Mouse (Mus musculus): ENCODE results near the gene Rnf150. TPM values are rescaled to one million over a fixed set of nuclear protein-coding genes. Genes with fewer than 3 reads are reported as not detected.

The Rnf150 gene
- 10 to 100 TPM; 48.5 to 48.8 TPM for total RNA-seq (2021)
- long read RNA-seq, experiment 1, partial matches to known transcripts = 0 of 8 reads
- long read RNA-seq, experiment 1, other reads (novel, unspliced or antisense) = 8 of 8 reads
- long read RNA-seq, experiment 2, full-length matches to known transcripts = 2 of 7 reads
- long read RNA-seq, experiment 2, partial matches to known transcripts = 0 of 7 reads
- long read RNA-seq, experiment 2, other reads (novel, unspliced or antisense) = 5 of 7 reads

GRCm38 (mm10) chr8:82863041-82863744 lies at the start of gene Rnf150:
Gene Rnf150, plus strand, starts transcription at chr8:82863356.
- TF ChIP-seq CTCF (IDR thresholded peaks at IDR 0.05) = peak; percentile 74
- intact Hi-C loops (cut with DNase I) = loop anchor here (1.0 to 5.0 kb wide), 3 partner anchors 226 to 479 kb away; no protein-coding TSS in a partner anchor
- Histone ChIP-seq H3K27ac (peak within 1 kb of the TSS; percentile 95), H3K4me3 (peak within 1 kb of the TSS; percentile 81)
- DNase-seq (ENCODE audit: extremely low spot score in 1 of 2, low spot score in 2 of 2) = peak; percentile 83 to 84

- Histone ChIP-seq H3K4me3 (no peak overlapping the region), H3K27ac (no peak overlapping the region)
- TF ChIP-seq CTCF (IDR thresholded peaks at IDR 0.05) = no peak
- no peak for DNase-seq (ENCODE audit: extremely low spot score in 1 of 2, low spot score in 2 of 2)
- intact Hi-C loops (cut with DNase I) = no loop called here
These were observed 36.8 kb upstream of the Rnf150 start for GRCm38 (mm10) chr8:82826135-82827046.

DNA sequence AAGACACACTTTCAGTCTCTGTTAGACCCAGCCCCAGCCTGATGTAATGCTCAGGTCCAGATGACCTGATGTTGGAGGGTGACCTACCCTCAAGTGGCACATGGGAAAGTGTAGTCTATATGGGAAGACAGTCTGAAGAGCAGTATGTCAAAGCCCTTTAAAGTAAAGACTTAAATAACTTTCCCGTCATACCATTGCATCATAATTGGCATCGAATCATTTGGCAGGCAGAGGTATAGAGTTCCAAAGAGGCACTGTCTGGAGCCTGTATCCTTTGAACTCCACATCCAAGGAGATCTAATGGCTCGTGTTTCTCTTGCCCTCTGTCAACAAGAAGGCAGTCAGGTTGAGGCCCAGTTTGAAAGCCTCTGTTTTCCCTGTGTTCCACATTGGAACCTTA lies 22.7 kb upstream of the Rnf150 start:
- no peak for TF ChIP-seq CTCF (IDR thresholded peaks at IDR 0.05)
- H3K4me3 ChIP-seq = no peak overlapping the region
- no peak for DNase-seq (ENCODE audit: extremely low spot score in 1 of 2, low spot score in 2 of 2)
- intact Hi-C loops (cut with DNase I) = loop anchor here (5.0 kb wide), 4 partner anchors 68 to 1778 kb away; partner anchors contain the start of genes Inpp4b and Zfp330
- H3K27ac ChIP-seq = no peak overlapping the region

DNA sequence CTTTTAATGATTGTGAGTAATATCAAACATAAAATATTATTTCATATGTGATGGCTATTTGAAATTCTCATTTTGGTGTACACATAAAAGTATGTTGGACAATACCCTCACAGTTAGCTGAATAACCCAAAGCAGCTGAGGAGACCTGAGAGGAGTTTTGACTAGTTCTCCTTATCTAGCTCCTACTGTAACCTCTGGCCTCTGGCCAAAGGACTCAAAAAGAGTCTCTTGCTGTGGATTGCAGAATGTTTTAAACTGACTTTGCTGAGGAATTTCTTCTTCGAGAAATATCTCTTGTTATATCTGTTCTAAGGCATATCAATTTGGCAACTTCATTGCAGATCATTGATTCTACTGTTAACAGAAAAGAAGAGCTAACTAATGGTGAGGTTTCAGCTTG lies 22.2 kb upstream of the Rnf150 start:
- DNase-seq (ENCODE audit: extremely low spot score in 1 of 2, low spot score in 2 of 2) = no peak
- Histone ChIP-seq H3K27ac (no peak overlapping the region), H3K4me3 (no peak overlapping the region)
- TF ChIP-seq CTCF (IDR thresholded peaks at IDR 0.05) = no peak
- intact Hi-C loops (cut with DNase I) = loop anchor here (5.0 kb wide), 4 partner anchors 69 to 1779 kb away; partner anchors contain the start of genes Inpp4b and Zfp330

DNA sequence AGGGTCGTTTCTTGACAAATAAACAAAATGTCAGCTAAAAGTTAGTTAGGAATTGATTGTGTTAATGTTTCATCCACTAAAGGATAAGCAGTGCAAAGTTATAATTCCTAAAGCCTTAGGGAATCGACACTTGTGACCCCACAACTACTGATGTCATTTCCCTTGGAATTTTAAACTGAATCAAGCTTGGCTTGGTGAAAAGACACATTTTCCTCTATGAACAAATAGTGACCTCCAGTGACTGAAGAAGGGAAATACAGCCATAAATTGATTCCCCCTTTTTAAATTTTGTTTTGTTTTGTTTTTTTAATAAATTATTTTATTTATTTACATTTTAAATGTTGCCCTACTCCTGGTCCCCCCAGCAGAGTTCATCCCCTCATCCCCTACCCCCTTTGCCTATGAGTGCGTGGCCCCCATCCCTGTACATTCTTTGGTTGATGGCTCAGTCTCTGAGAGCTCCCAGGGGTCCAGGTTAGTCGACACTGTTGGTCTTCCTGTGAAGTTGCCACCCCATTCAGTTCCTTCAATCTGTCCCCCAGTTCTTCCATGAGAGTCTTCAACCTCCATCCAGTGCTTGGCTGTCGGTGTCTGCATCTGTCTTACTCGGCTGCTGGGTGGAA lies 21.5 kb upstream of the Rnf150 start:
- no peak overlapping the region for H3K4me3 ChIP-seq
- intact Hi-C loops (cut with DNase I) = loop anchor here (5.0 kb wide), 4 partner anchors 69 to 1779 kb away; partner anchors contain the start of genes Inpp4b and Zfp330
- no peak overlapping the region for H3K27ac ChIP-seq
- peak; percentile 80 for TF ChIP-seq CTCF (IDR thresholded peaks at IDR 0.05)
- no peak for DNase-seq (ENCODE audit: extremely low spot score in 1 of 2, low spot score in 2 of 2)

DNA sequence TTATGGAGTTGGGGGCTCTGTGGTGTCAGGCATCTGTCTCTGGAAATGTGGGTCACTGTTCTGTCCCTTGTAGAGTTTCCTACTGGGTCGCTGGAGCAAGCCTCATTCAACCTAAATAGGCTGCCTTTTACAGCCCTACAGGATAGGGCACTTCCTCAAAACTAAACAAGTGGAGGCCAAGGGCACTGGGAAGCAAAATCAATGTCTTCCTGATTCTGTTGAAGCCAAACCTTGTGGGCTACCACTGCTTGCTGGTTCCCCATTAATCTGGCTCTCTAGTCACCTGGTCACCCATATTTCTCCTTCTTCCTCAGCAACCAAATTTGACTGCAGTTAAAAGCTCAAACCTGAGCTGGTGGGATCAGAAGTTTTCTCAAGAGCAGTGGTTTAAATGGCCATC lies 19.5 kb upstream of the Rnf150 start:
- H3K4me3 ChIP-seq = no peak overlapping the region
- intact Hi-C loops (cut with DNase I) = loop anchor here (5.0 kb wide), 4 partner anchors 71 to 1781 kb away; partner anchors contain the start of genes Inpp4b and Zfp330
- no peak for TF ChIP-seq CTCF (IDR thresholded peaks at IDR 0.05)
- no peak for DNase-seq (ENCODE audit: extremely low spot score in 1 of 2, low spot score in 2 of 2)
- H3K27ac ChIP-seq = no peak overlapping the region

GRCm38 (mm10) chr8:82844413-82844812 lies 18.7 kb upstream of the Rnf150 start:
- no peak overlapping the region for H3K27ac ChIP-seq
- intact Hi-C loops (cut with DNase I) = loop anchor here (5.0 kb wide), 4 partner anchors 72 to 1782 kb away; partner anchors contain the start of genes Inpp4b and Zfp330
- no peak for DNase-seq (ENCODE audit: extremely low spot score in 1 of 2, low spot score in 2 of 2)
- TF ChIP-seq CTCF (IDR thresholded peaks at IDR 0.05) = peak; percentile 36
- no peak overlapping the region for H3K4me3 ChIP-seq

DNA sequence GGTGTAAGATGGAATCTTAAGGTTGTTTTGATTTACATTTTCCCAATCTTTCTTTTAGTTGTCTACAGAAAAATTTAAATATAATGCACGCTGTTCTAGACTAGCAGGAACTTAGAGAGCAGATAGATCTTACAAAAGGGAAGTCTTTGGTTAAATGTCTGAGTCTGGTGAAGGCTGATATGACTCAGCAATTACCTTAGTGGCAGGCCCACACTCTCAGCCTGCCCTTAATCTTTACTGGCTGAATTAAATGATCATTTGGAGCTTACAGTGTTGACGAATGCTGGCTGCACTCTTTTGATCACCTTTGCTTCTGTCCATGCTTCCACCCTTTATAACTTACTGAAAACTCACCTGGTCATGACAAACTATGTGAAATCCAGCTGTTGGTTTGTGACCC lies 17.1 kb upstream of the Rnf150 start:
- intact Hi-C loops (cut with DNase I) = no loop called here
- TF ChIP-seq CTCF (IDR thresholded peaks at IDR 0.05) = no peak
- Histone ChIP-seq H3K4me3 (no peak overlapping the region), H3K27ac (no peak overlapping the region)
- no peak for DNase-seq (ENCODE audit: extremely low spot score in 1 of 2, low spot score in 2 of 2)

DNA sequence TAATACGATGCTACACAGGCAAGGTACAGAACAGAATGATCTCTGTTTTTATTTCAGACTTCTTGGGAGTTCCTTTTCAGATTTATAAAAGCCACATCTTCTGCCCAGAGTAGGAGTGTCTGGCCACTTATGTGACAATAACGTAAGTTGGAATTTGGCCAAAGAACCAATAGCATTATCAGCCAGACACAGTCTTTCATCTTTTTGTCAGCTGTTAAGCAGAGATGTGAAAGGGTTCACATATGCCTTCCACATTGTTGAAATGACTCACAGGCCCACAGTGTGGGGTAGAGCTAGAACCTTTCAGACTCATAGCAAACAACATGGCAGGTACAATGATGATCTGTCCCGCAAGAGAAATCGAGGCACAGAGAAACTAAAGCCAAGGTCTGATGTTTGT lies 16.4 kb upstream of the Rnf150 start:
- Histone ChIP-seq H3K4me3 (no peak overlapping the region), H3K27ac (no peak overlapping the region)
- DNase-seq (ENCODE audit: extremely low spot score in 1 of 2, low spot score in 2 of 2) = no peak
- intact Hi-C loops (cut with DNase I) = no loop called here
- no peak for TF ChIP-seq CTCF (IDR thresholded peaks at IDR 0.05)

GRCm38 (mm10) chr8:82858541-82859342 lies 4.4 kb upstream of the Rnf150 start:
- no peak for TF ChIP-seq CTCF (IDR thresholded peaks at IDR 0.05)
- Histone ChIP-seq H3K27ac (no peak overlapping the region), H3K4me3 (no peak overlapping the region)
- DNase-seq (ENCODE audit: extremely low spot score in 1 of 2, low spot score in 2 of 2) = no peak
- intact Hi-C loops (cut with DNase I) = no loop called here

GRCm38 (mm10) chr8:82859343-82859620 lies 3.9 kb upstream of the Rnf150 start:
- no peak for TF ChIP-seq CTCF (IDR thresholded peaks at IDR 0.05)
- DNase-seq (ENCODE audit: extremely low spot score in 1 of 2, low spot score in 2 of 2) = no peak
- intact Hi-C loops (cut with DNase I) = no loop called here
- Histone ChIP-seq H3K27ac (no peak overlapping the region), H3K4me3 (no peak overlapping the region)

All from left cerebral cortex, adult 2 months (tissue).